18 mouse cellular contexts compared by ENCODE assay signal in the genomic region with DNA sequence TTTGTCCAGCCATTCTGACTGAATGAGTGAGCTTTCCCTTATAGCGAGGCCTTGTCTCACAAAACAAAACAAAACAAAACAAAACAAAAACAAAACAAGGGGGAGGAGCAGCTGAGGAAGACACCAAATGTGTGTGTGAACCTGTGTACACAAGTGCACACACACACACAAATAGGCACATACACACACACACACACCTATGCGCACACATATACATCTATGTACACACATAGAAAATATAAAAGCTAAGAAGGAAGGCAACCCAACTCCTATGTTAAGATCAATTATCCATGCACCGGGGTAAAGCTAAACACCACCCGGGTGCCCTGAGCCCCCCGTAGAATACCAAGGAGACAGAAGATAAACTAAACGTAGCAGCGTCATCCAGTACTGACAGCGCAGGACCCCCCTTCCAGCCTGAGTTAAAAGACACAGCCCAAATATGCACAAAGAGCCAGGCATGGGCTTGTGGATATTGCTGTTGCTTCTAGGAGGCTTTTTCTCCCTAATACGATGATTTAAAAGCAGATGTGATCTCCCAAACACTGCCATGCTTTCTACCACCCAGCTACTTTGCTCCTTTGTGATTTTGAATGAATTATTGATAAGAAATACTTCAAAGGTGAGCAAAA.
DNase-seq lines count a peak whose midpoint lies in the region; ATAC-seq and TF ChIP-seq lines count a peak whose summit lies in the region.
"Had no signal": no experiment of that assay in that cellular context is flagged by ENCODE, and none has a peak within 500 bp of the region (broad histone marks: within the 10 kb centered on the region; RNA-seq: fewer than 3 reads in every experiment).

No protein-coding gene starts in this region.

- H3K4me2 ChIP-seq in hindbrain, embryonic 11.5 days (replicated peaks; ENCODE audit: low read depth, low read length), result no peak overlapping the region
- peak overlapping the region; percentile 63 for H3K4me2 ChIP-seq in forebrain, embryonic 16.5 days (ENCODE audit: low read length)
- peak overlapping the region; percentile 49 for H3K4me2 ChIP-seq in neural tube, embryonic 13.5 days

- 70% methylated on average over 9 of the region's 9 CpGs for WGBS in hindbrain, embryonic 11.5 days
- 73% methylated on average over 9 of the region's 9 CpGs for WGBS in hindbrain, embryonic 10.5 days
- 52% methylated on average over 9 of the region's 9 CpGs for WGBS in forebrain, embryonic 16.5 days
- 72% methylated on average over 9 of the region's 9 CpGs for WGBS in midbrain, embryonic 10.5 days
- WGBS in neural tube, embryonic 13.5 days, result 56% methylated on average over 9 of the region's 9 CpGs
- 74% methylated on average over 9 of the region's 9 CpGs for WGBS in lung, adult 2 months
- 95% methylated on average over 9 of the region's 9 CpGs for WGBS in thymus, adult 2 months

- no peak overlapping the region for H3K4me3 ChIP-seq in hindbrain, embryonic 11.5 days (ENCODE audit: low read depth, low read length)
- no peak overlapping the region for H3K4me3 ChIP-seq in hindbrain, embryonic 10.5 days
- H3K4me3 ChIP-seq in forebrain, embryonic 16.5 days (replicated peaks; ENCODE audit: low read length), result no peak overlapping the region
- H3K4me3 ChIP-seq in midbrain, embryonic 10.5 days, result no peak overlapping the region
- H3K4me3 ChIP-seq in neural tube, embryonic 13.5 days, result no peak overlapping the region; the same call in 1 of the 2 replicates
- H3K4me3 ChIP-seq in lung, adult 2 months (replicated peaks; ENCODE audit: extremely low read depth, low read depth, low read length), result no peak overlapping the region
- H3K4me3 ChIP-seq in thymus, adult 2 months (ENCODE audit: control insufficient read depth, insufficient read depth, low read length), result no peak overlapping the region
- H3K4me3 ChIP-seq: intestine, embryonic 15.5 days had no signal

- no peaks in the 10 kb centered on the region for H3K27me3 ChIP-seq in hindbrain, embryonic 11.5 days (ENCODE audit: control insufficient read depth, insufficient read depth, low read length)
- no peaks in the 10 kb centered on the region for H3K27me3 ChIP-seq in hindbrain, embryonic 10.5 days (ENCODE audit: insufficient read depth, poor library complexity, severe bottlenecking)
- no peaks in the 10 kb centered on the region for H3K27me3 ChIP-seq in forebrain, embryonic 16.5 days (replicated peaks; ENCODE audit: control insufficient read depth, insufficient read depth, low read length)
- no peaks in the 10 kb centered on the region for H3K27me3 ChIP-seq in midbrain, embryonic 10.5 days (ENCODE audit: low read depth, poor library complexity, severe bottlenecking)
- no peaks in the 10 kb centered on the region for H3K27me3 ChIP-seq in neural tube, embryonic 13.5 days
- H3K27me3 ChIP-seq in thymus, adult 2 months (ENCODE audit: control insufficient read depth, insufficient read depth, low read length), result no peaks in the 10 kb centered on the region
- H3K27me3 ChIP-seq: embryonic facial prominence, embryonic 12.5 days; heart, embryonic 12.5 days; intestine, embryonic 15.5 days; limb, embryonic 12.5 days had no signal

- H3K9me3 ChIP-seq in hindbrain, embryonic 11.5 days (ENCODE audit: control insufficient read depth, low read length), result no peaks in the 10 kb centered on the region
- no peaks in the 10 kb centered on the region for H3K9me3 ChIP-seq in hindbrain, embryonic 10.5 days
- H3K9me3 ChIP-seq in forebrain, embryonic 16.5 days (ENCODE audit: control insufficient read depth, low read length), result no peaks in the 10 kb centered on the region
- no peaks in the 10 kb centered on the region for H3K9me3 ChIP-seq in midbrain, embryonic 10.5 days (replicated peaks)
- H3K9me3 ChIP-seq in neural tube, embryonic 13.5 days, result no peaks in the 10 kb centered on the region
- H3K9me3 ChIP-seq: embryonic facial prominence, embryonic 12.5 days; heart, embryonic 12.5 days; intestine, embryonic 15.5 days; limb, embryonic 12.5 days had no signal

- no peak overlapping the region for H3K9ac ChIP-seq in hindbrain, embryonic 11.5 days (ENCODE audit: low read depth, low read length)
- H3K9ac ChIP-seq in forebrain, embryonic 16.5 days (replicated peaks; ENCODE audit: low read depth, low read length), result no peak overlapping the region
- peak overlapping the region; percentile 31 for H3K9ac ChIP-seq in neural tube, embryonic 13.5 days
- H3K9ac ChIP-seq: embryonic facial prominence, embryonic 12.5 days; intestine, embryonic 15.5 days; liver, embryonic 14.5 days had no signal

- TF ChIP-seq POLR2A in lung, adult 2 months (IDR thresholded peaks at IDR 0.05; ENCODE audit: borderline replicate concordance, extremely low read depth, low read depth, low read length), result no peak
- no peak for TF ChIP-seq POLR2A in thymus, adult 2 months (IDR thresholded peaks at IDR 0.05; ENCODE audit: control insufficient read depth, extremely low read depth, insufficient read depth, low read length, poor library complexity)

- peak; percentile 17 for DNase-seq in hindbrain, embryonic 11.5 days (ENCODE audit: low spot score)
- DNase-seq in hindbrain, embryonic 10.5 days (ENCODE audit: low spot score), result no peak
- no peak for DNase-seq in midbrain, embryonic 10.5 days (ENCODE audit: low spot score)
- no peak for DNase-seq in lung, adult 2 months
- no peak for DNase-seq in adrenal gland, postnatal 4 days (ENCODE audit: low spot score in 2 of 2)
- no peak for DNase-seq in thymus, adult 2 months
- DNase-seq: adrenal gland, adult 2 months; cerebellum, adult 11-12 months; thymus, adult 18-20 months had no signal

- peaks cover 4% of the 10 kb centered on the region; the same call in 1 of the 2 replicates for H3K4me1 ChIP-seq in hindbrain, embryonic 11.5 days (replicated peaks; ENCODE audit: control insufficient read depth, insufficient read depth, low read length)
- H3K4me1 ChIP-seq in hindbrain, embryonic 10.5 days (replicated peaks), result peaks cover 20% of the 10 kb centered on the region
- peaks cover 15% of the 10 kb centered on the region for H3K4me1 ChIP-seq in forebrain, embryonic 16.5 days (replicated peaks; ENCODE audit: control insufficient read depth, insufficient read depth, low read length)
- peaks cover 37% of the 10 kb centered on the region for H3K4me1 ChIP-seq in midbrain, embryonic 10.5 days
- H3K4me1 ChIP-seq in neural tube, embryonic 13.5 days (replicated peaks), result peaks cover 20% of the 10 kb centered on the region
- no peaks in the 10 kb centered on the region for H3K4me1 ChIP-seq in lung, adult 2 months (ENCODE audit: control insufficient read depth, insufficient read depth, low read length)
- no peaks in the 10 kb centered on the region for H3K4me1 ChIP-seq in thymus, adult 2 months (replicated peaks; ENCODE audit: control insufficient read depth, insufficient read depth, low read length)
- H3K4me1 ChIP-seq: intestine, embryonic 15.5 days had no signal

- no peak for TF ChIP-seq CTCF in lung, adult 2 months (IDR thresholded peaks at IDR 0.05; ENCODE audit: insufficient read depth, low read length)
- no peak for TF ChIP-seq CTCF in thymus, adult 2 months (IDR thresholded peaks at IDR 0.05; ENCODE audit: borderline replicate concordance, control insufficient read depth, extremely low read depth, insufficient read depth, low read length, poor library complexity)

- ATAC-seq in hindbrain, embryonic 11.5 days (ENCODE audit: low FRiP score), result no peak
- peak; percentile 33; the same call in 1 of the 2 replicates for ATAC-seq in forebrain, embryonic 16.5 days
- peak; percentile 60; the same call in 1 of the 2 replicates for ATAC-seq in neural tube, embryonic 13.5 days (ENCODE audit: low read depth)
- ATAC-seq: intestine, embryonic 15.5 days; lung, postnatal 0 days had no signal

- no peaks in the 10 kb centered on the region for H3K36me3 ChIP-seq in hindbrain, embryonic 11.5 days (ENCODE audit: control insufficient read depth, insufficient read depth, low read length)
- H3K36me3 ChIP-seq in hindbrain, embryonic 10.5 days, result no peaks in the 10 kb centered on the region
- no peaks in the 10 kb centered on the region for H3K36me3 ChIP-seq in forebrain, embryonic 16.5 days (ENCODE audit: control insufficient read depth, insufficient read depth)
- H3K36me3 ChIP-seq in midbrain, embryonic 10.5 days, result no peaks in the 10 kb centered on the region
- no peaks in the 10 kb centered on the region for H3K36me3 ChIP-seq in neural tube, embryonic 13.5 days
- no peaks in the 10 kb centered on the region for H3K36me3 ChIP-seq in thymus, adult 2 months (ENCODE audit: control insufficient read depth, insufficient read depth, low read length)
- H3K36me3 ChIP-seq: embryonic facial prominence, embryonic 12.5 days; heart, embryonic 12.5 days; intestine, embryonic 15.5 days; limb, embryonic 12.5 days had no signal

- H3K27ac ChIP-seq in hindbrain, embryonic 11.5 days (ENCODE audit: low read depth, low read length), result no peak overlapping the region
- no peak overlapping the region for H3K27ac ChIP-seq in hindbrain, embryonic 10.5 days
- no peak overlapping the region for H3K27ac ChIP-seq in forebrain, embryonic 16.5 days (ENCODE audit: low read length)
- H3K27ac ChIP-seq in midbrain, embryonic 10.5 days (replicated peaks), result 0 out of 2 replicates have a peak overlapping the region, but pooled peaks have one; percentile 0
- H3K27ac ChIP-seq in neural tube, embryonic 13.5 days (replicated peaks), result 0 out of 2 replicates have a peak overlapping the region, but pooled peaks have one; percentile 59
- H3K27ac ChIP-seq in thymus, adult 2 months (ENCODE audit: control insufficient read depth, insufficient read depth, low read length), result no peak overlapping the region
- H3K27ac ChIP-seq: embryonic facial prominence, embryonic 12.5 days; intestine, embryonic 15.5 days; left cerebral cortex, adult 2 months; limb, embryonic 12.5 days; liver, embryonic 14.5 days had no signal

Comparison
In these comparisons a context has a peak if more than half of its experiments do, and no peak if none do; other contexts are left out.
1. H3K27ac ChIP-seq: peak in midbrain, embryonic 10.5 days (single experiment) and neural tube, embryonic 13.5 days (single experiment); none in hindbrain, embryonic 11.5 days (single experiment), hindbrain, embryonic 10.5 days (single experiment), forebrain, embryonic 16.5 days (single experiment) and thymus, adult 2 months (single experiment).